Mouse (Mus musculus) MEL (cell line): ENCODE results near the gene Ap3b1. TPM values are rescaled to one million over a fixed set of nuclear protein-coding genes. Genes with fewer than 3 reads are reported as not detected.
A peak's percentile ranks its signal among the peaks of the same experiment; 100 is the strongest.

Source experiments
- DNase-seq: peaks from one replicate; pipeline ENCODE4 v3.0.0; 2011; ENCODE audit warnings: low read depth, low spot score
- H3K27ac ChIP-seq: 2 replicates; pipeline ENCODE4 v1.5.1; 2012; ENCODE audit warnings: low read depth, mild to moderate bottlenecking, control low read depth, low read length, moderate library complexity; ENCODE audit not compliant: control insufficient read depth
- H3K27me3 ChIP-seq, 2 experiments: fragments of 150-350 bp in 1 of 2; sonication (generic) in 1 of 2; 2 replicates each; pipeline ENCODE4 v1.6.1; 2012; ENCODE audit warnings: low read length in 2 of 2, mild to moderate bottlenecking in 2 of 2, improper control_type of control experiment in 1 of 2, moderate library complexity in 1 of 2; ENCODE audit not compliant: insufficient read depth in 2 of 2, control insufficient read depth in 1 of 2
- H3K36me3 ChIP-seq, 2 experiments: 2 replicates each; pipeline ENCODE4 v1.6.1; 2012 to 2014; ENCODE audit warnings: low read length in 2 of 2, improper control_type of control experiment in 1 of 2, inconsistent platforms in 1 of 2, mild to moderate bottlenecking in 1 of 2; ENCODE audit not compliant: insufficient read depth in 2 of 2, control insufficient read depth in 1 of 2
- H3K4me1 ChIP-seq, 2 experiments: fragments of 150-350 bp in 1 of 2; sonication (generic) in 1 of 2; 2 replicates each; pipeline ENCODE4 v1.6.1; 2012; ENCODE audit warnings: low read length in 2 of 2, improper control_type of control experiment in 1 of 2, mild to moderate bottlenecking in 1 of 2; ENCODE audit not compliant: insufficient read depth in 2 of 2, control insufficient read depth in 1 of 2
- H3K4me3 ChIP-seq, 2 experiments: fragments of 150-350 bp in 1 of 2; sonication (generic) in 1 of 2; 2 replicates each; pipeline ENCODE4 v1.5.1; 2012; ENCODE audit warnings: low read depth in 2 of 2, low read length in 2 of 2, mild to moderate bottlenecking in 2 of 2, moderate library complexity in 2 of 2, control low read depth in 1 of 2, improper control_type of control experiment in 1 of 2; ENCODE audit not compliant: control insufficient read depth in 1 of 2, insufficient read depth in 1 of 2
- H3K79me2 ChIP-seq: 2 replicates; pipeline ENCODE4 v1.6.1; 2012; ENCODE audit warnings: mild to moderate bottlenecking, low read length, moderate library complexity; ENCODE audit not compliant: control insufficient read depth, poor library complexity, insufficient read depth
- H3K9ac ChIP-seq: 2 replicates; pipeline ENCODE4 v1.6.1; 2012; ENCODE audit warnings: low read depth, mild to moderate bottlenecking, control low read depth, low read length, moderate library complexity; ENCODE audit not compliant: control insufficient read depth, poor library complexity, severe bottlenecking
- H3K9me3 ChIP-seq: fragments of 150-350 bp; sonication (generic); replicated peaks from 2 replicates; pipeline ENCODE4 v1.6.1; 2012; ENCODE audit warnings: mild to moderate bottlenecking, low read length, improper control_type of control experiment, moderate library complexity; ENCODE audit not compliant: insufficient read depth
- BHLHE40 ChIP-seq: IDR thresholded peaks from 2 replicates; pipeline ENCODE4 v1.6.1; 2012; ENCODE audit warnings: low read depth, mild to moderate bottlenecking, inconsistent platforms, low read length, improper control_type of control experiment, borderline replicate concordance
- CTCF ChIP-seq, 3 experiments: IDR thresholded peaks in 2 of 3; conservative IDR thresholded peaks in 1 of 3; 2 replicates each; pipeline ENCODE4 v1.5.1; 2011 to 2012; ENCODE audit warnings: low read length in 3 of 3, low read depth in 2 of 3, mild to moderate bottlenecking in 2 of 3, improper control_type of control experiment in 1 of 3, inconsistent platforms in 1 of 3, mixed read lengths in 1 of 3, moderate library complexity in 1 of 3; ENCODE audit not compliant: control insufficient read depth in 1 of 3, insufficient read depth in 1 of 3, poor library complexity in 1 of 3, severe bottlenecking in 1 of 3
- ELF1 ChIP-seq: IDR thresholded peaks from 2 replicates; pipeline ENCODE4 v1.6.1; 2014; ENCODE audit warnings: low read depth, mild to moderate bottlenecking, inconsistent platforms, low read length, improper control_type of control experiment, moderate library complexity
- EP300 ChIP-seq, 2 experiments: IDR thresholded peaks; 2 replicates each; pipeline ENCODE4 v1.6.1; 2011; ENCODE audit warnings: improper control_type of control experiment in 2 of 2, low read length in 2 of 2, low read depth in 1 of 2, mild to moderate bottlenecking in 1 of 2
- ETS1 ChIP-seq: IDR thresholded peaks from 2 replicates; pipeline ENCODE4 v1.6.1; 2012; ENCODE audit warnings: low read depth, mild to moderate bottlenecking, inconsistent platforms, low read length, improper control_type of control experiment, moderate library complexity
- GABPA ChIP-seq: IDR thresholded peaks from 2 replicates; pipeline ENCODE4 v1.6.1; 2012; ENCODE audit warnings: low read depth, mild to moderate bottlenecking, inconsistent platforms, low read length, improper control_type of control experiment, moderate library complexity
- HCFC1 ChIP-seq: IDR thresholded peaks from 2 replicates; pipeline ENCODE4 v1.6.1; 2012; ENCODE audit warnings: low read depth, mild to moderate bottlenecking, inconsistent platforms, low read length, improper control_type of control experiment, moderate library complexity
- JUND ChIP-seq: IDR thresholded peaks from 2 replicates; pipeline ENCODE4 v1.6.1; 2011; ENCODE audit warnings: low read depth, mild to moderate bottlenecking, improper control_type of control experiment, low read length
- KAT2A ChIP-seq: conservative IDR thresholded peaks from 2 replicates; pipeline ENCODE4 v1.6.1; 2012; ENCODE audit warnings: low read depth, low read length, improper control_type of control experiment, inconsistent platforms
- MAZ ChIP-seq: IDR thresholded peaks from 2 replicates; pipeline ENCODE4 v1.6.1; 2012; ENCODE audit warnings: low read depth, mild to moderate bottlenecking, inconsistent platforms, low read length, improper control_type of control experiment
- MXI1 ChIP-seq: IDR thresholded peaks from 2 replicates; pipeline ENCODE4 v1.6.1; 2011; ENCODE audit warnings: mild to moderate bottlenecking, low read depth, low read length, improper control_type of control experiment
- MYB ChIP-seq: IDR thresholded peaks from 2 replicates; pipeline ENCODE4 v1.6.1; 2011; ENCODE audit warnings: mild to moderate bottlenecking, low read depth, low read length, improper control_type of control experiment
- POLR2A ChIP-seq, 2 experiments: IDR thresholded peaks; 2 replicates each; pipeline ENCODE4 v1.6.1; 2011 to 2012; ENCODE audit warnings: low read length in 2 of 2, mild to moderate bottlenecking in 2 of 2, control low read depth in 1 of 2, improper control_type of control experiment in 1 of 2, low read depth in 1 of 2, moderate library complexity in 1 of 2; ENCODE audit not compliant: control insufficient read depth in 1 of 2, insufficient read depth in 1 of 2, poor library complexity in 1 of 2
- POLR2AphosphoS5 ChIP-seq: IDR thresholded peaks from 2 replicates; pipeline ENCODE4 v1.6.1; 2012; ENCODE audit warnings: low read depth, borderline replicate concordance, mild to moderate bottlenecking, inconsistent platforms, low read length, moderate library complexity, mixed read lengths
- TAL1 ChIP-seq: IDR thresholded peaks from 2 replicates; pipeline ENCODE4 v1.6.1; 2012; ENCODE audit warnings: mild to moderate bottlenecking, inconsistent platforms, low read length, moderate library complexity, mixed read lengths
- UBTF ChIP-seq: IDR thresholded peaks from 2 replicates; pipeline ENCODE4 v1.6.1; 2012; ENCODE audit warnings: low read depth, mild to moderate bottlenecking, inconsistent platforms, low read length, improper control_type of control experiment, moderate library complexity, borderline replicate concordance; ENCODE audit not compliant: insufficient read depth
- ZC3H11A ChIP-seq: IDR thresholded peaks from 2 replicates; pipeline ENCODE4 v1.6.1; 2012; ENCODE audit warnings: low read depth, mild to moderate bottlenecking, inconsistent platforms, low read length, improper control_type of control experiment
- ZNF384 ChIP-seq: IDR thresholded peaks from 2 replicates; pipeline ENCODE4 v1.6.1; 2012; ENCODE audit warnings: low read depth, mild to moderate bottlenecking, inconsistent platforms, low read length, improper control_type of control experiment
- polyA plus RNA-seq, 2 experiments: library from polyadenylated mRNA; stranded (reverse) in 1 of 2; unstranded in 1 of 2; fragments of >175 nt in 1 of 2; fragments of >200 nt in 1 of 2; gene quantifications; 2 replicates each; pipeline versions ENCODE4 v1.2.1 to v1.2.4; 2012; ENCODE audit warnings: low replicate concordance in 2 of 2, low read depth in 1 of 2; ENCODE audit not compliant: insufficient read length in 2 of 2, insufficient read depth in 1 of 2, missing spikeins in 1 of 2
- total RNA-seq: library from RNA; depleted of rRNA; stranded (reverse); fragments of 300-350 nt; gene quantifications from 2 replicates; pipeline ENCODE4 v1.2.3, GENCODE M21; 2012

Gene Ap3b1
- total and polyA plus RNA-seq, 3 experiments: 36.7 to 74.5 TPM; not detected in 1

DNA sequence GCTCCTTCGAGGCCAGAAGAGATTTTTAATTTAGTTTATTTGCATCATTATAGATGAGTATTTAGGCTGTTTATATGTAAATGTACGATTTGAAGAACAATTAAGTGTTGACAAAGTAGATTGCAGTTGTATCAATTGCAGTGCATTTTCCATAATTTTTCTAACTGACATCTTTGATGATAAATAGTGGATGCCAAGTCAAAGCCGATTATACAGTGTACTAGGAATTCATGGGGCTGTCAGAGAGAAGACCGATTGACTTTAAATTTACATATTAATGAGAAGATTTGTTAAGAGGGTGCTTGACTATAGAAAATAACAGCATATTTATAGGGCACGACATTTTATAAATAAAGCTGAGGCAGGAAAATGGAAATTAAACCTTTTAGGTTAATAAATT lies 64.8 kb downstream of the Ap3b1 start:
- H3K36me3 ChIP-seq: peaks cover 10 to 12% of the 10 kb centered on the region in 2 experiments
- H3K79me2 ChIP-seq: no peaks in the 10 kb centered on the region

DNA sequence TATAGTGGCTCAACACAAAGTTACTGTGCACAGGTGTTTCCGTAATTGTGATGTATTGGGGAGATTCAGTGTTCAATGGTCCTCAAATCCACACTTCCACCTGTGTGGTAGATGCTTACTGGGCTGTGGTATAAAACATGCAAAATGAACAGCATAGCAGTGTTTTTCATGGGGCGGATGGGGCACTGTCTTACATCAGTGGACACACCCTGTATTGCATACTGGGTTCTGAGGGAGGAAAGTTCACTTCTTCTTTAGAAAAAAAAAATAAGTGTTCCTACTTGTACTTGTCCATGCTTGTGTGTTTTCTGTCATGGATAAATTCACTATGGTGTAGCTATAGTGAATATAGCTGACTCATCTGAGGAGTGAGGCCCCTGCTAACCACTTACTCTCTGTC lies 70.8 kb downstream of the Ap3b1 start:
- Histone ChIP-seq H3K9me3 (no peaks in the 10 kb centered on the region), H3K27me3 (no peaks in the 10 kb centered on the region), H3K4me1 (peaks cover 0 to 6% of the 10 kb centered on the region in 2 experiments; a peak in 2 of 4 replicates), H3K9ac (no peak overlapping the region), H3K79me2 (no peaks in the 10 kb centered on the region), H3K27ac (no peak overlapping the region), H3K4me3 (no peak overlapping the region), H3K36me3 (peaks cover 10% of the 10 kb centered on the region in 2 experiments)
- peak; percentile 14 for DNase-seq
- TF ChIP-seq HCFC1: no peak
- no peak for TF ChIP-seq MXI1
- no peak for TF ChIP-seq ZC3H11A
- no peak for TF ChIP-seq UBTF
- TF ChIP-seq MYB: no peak
- no peak for TF ChIP-seq POLR2A (IDR thresholded peaks at IDR 0.05; ENCODE audit: control insufficient read depth in 1 of 2, insufficient read depth in 1 of 2, low read depth in 1 of 2, low read length in 2 of 2, poor library complexity in 1 of 2)
- no peak for TF ChIP-seq EP300 (IDR thresholded peaks at IDR 0.05; ENCODE audit: low read depth in 1 of 2, low read length in 2 of 2)
- TF ChIP-seq TAL1: no peak
- no peak for TF ChIP-seq POLR2AphosphoS5
- TF ChIP-seq CTCF (IDR thresholded peaks at IDR 0.05 in 2 of 3, conservative IDR thresholded peaks at IDR 0.05 in 1 of 3; ENCODE audit: control insufficient read depth in 1 of 3, insufficient read depth in 1 of 3, low read depth in 2 of 3, low read length in 3 of 3, poor library complexity in 1 of 3, severe bottlenecking in 1 of 3): no peak
- no peak for TF ChIP-seq KAT2A
- TF ChIP-seq ETS1: no peak

More for the DNA sequence above, 64.8 kb downstream of the Ap3b1 start:
- Histone ChIP-seq H3K4me1 (peaks cover 0 to 6% of the 10 kb centered on the region in 2 experiments; a peak in 2 of 4 replicates), H3K4me3 (no peak overlapping the region), H3K9ac (no peak overlapping the region), H3K9me3 (no peaks in the 10 kb centered on the region), H3K27ac (no peak overlapping the region), H3K27me3 (no peaks in the 10 kb centered on the region)
- no peak for DNase-seq
- TF ChIP-seq JUND: no peak
- no peak for TF ChIP-seq GABPA
- no peak for TF ChIP-seq MYB
- TF ChIP-seq ELF1: no peak
- TF ChIP-seq MAZ: no peak
- TF ChIP-seq UBTF: no peak
- no peak for TF ChIP-seq KAT2A
- TF ChIP-seq MXI1: no peak
- no peak for TF ChIP-seq BHLHE40
- no peak for TF ChIP-seq ZNF384
